Mouse (Mus musculus): ENCODE measurements at regions not wholly inside any gene's neighbourhood (a gene's known extent, or its start where the extent isn't known, plus 50 kb on each side); places are given as distances from the start of the nearest gene placed in this dataset.

GRCm38 (mm10) chr12:118660384-118661213 lies 185.5 kb upstream of the Sp8 start:
- TF ChIP-seq POLR2A (IDR thresholded peaks at IDR 0.05; ENCODE audit: low read depth, low read length), result no peak
- TF ChIP-seq CTCF (IDR thresholded peaks at IDR 0.05; ENCODE audit: extremely low read depth, insufficient read length, insufficient replicate concordance, low read depth, low read length), result no peak
- Histone ChIP-seq H3K4me3 (ENCODE audit: low read depth, low read length) (no peak overlapping the region), H3K36me3 (ENCODE audit: control insufficient read depth, insufficient read depth, low read length) (no peaks in the 10 kb centered on the region), H3K27me3 (ENCODE audit: control insufficient read depth, insufficient read depth, low read length) (no peaks in the 10 kb centered on the region), H3K27ac (ENCODE audit: insufficient read depth, low read depth, low read length) (no peak overlapping the region), H3K4me1 (ENCODE audit: control insufficient read depth, insufficient read depth, insufficient read length, low read length) (no peaks in the 10 kb centered on the region)
- 21% methylated on average over 12 of the region's 12 CpGs for WGBS

GRCm38 (mm10) chr12:118659240-118660120 lies 186.6 kb upstream of the Sp8 start:
- no peak overlapping the region for H3K27ac ChIP-seq (ENCODE audit: insufficient read depth, low read depth, low read length)
- H3K4me3 ChIP-seq (ENCODE audit: low read depth, low read length), result no peak overlapping the region
- H3K36me3 ChIP-seq (ENCODE audit: control insufficient read depth, insufficient read depth, low read length), result no peaks in the 10 kb centered on the region
- no peaks in the 10 kb centered on the region for H3K27me3 ChIP-seq (ENCODE audit: control insufficient read depth, insufficient read depth, low read length)
- no peaks in the 10 kb centered on the region for H3K4me1 ChIP-seq (ENCODE audit: control insufficient read depth, insufficient read depth, insufficient read length, low read length)
- TF ChIP-seq CTCF (IDR thresholded peaks at IDR 0.05; ENCODE audit: extremely low read depth, insufficient read length, insufficient replicate concordance, low read depth, low read length), result no peak
- no peak for TF ChIP-seq POLR2A (IDR thresholded peaks at IDR 0.05; ENCODE audit: low read depth, low read length)
- WGBS, result 72% methylated on average over 14 of the region's 14 CpGs

GRCm38 (mm10) chr12:118650483-118651160 lies 195.5 kb upstream of the Sp8 start:
- Histone ChIP-seq H3K4me3 (ENCODE audit: low read depth, low read length) (no peak overlapping the region), H3K27me3 (ENCODE audit: control insufficient read depth, insufficient read depth, low read length) (no peaks in the 10 kb centered on the region), H3K27ac (ENCODE audit: insufficient read depth, low read depth, low read length) (no peak overlapping the region), H3K4me1 (ENCODE audit: control insufficient read depth, insufficient read depth, insufficient read length, low read length) (no peaks in the 10 kb centered on the region), H3K36me3 (ENCODE audit: control insufficient read depth, insufficient read depth, low read length) (no peaks in the 10 kb centered on the region)
- TF ChIP-seq CTCF (IDR thresholded peaks at IDR 0.05; ENCODE audit: extremely low read depth, insufficient read length, insufficient replicate concordance, low read depth, low read length), result no peak
- no peak for TF ChIP-seq POLR2A (IDR thresholded peaks at IDR 0.05; ENCODE audit: low read depth, low read length)
- 64% methylated on average over 4 of the region's 4 CpGs for WGBS

- H3K4me1 ChIP-seq (ENCODE audit: control insufficient read depth, insufficient read depth, insufficient read length, low read length), result no peaks in the 10 kb centered on the region
- TF ChIP-seq CTCF (IDR thresholded peaks at IDR 0.05; ENCODE audit: extremely low read depth, insufficient read length, insufficient replicate concordance, low read depth, low read length), result no peak
- TF ChIP-seq POLR2A (IDR thresholded peaks at IDR 0.05; ENCODE audit: low read depth, low read length), result no peak
- 87% methylated on average over 3 of the region's 3 CpGs for WGBS
- no peaks in the 10 kb centered on the region for H3K27me3 ChIP-seq (ENCODE audit: control insufficient read depth, insufficient read depth, low read length)
- no peak overlapping the region for H3K4me3 ChIP-seq (ENCODE audit: low read depth, low read length)
- H3K27ac ChIP-seq (ENCODE audit: insufficient read depth, low read depth, low read length), result no peak overlapping the region
- no peaks in the 10 kb centered on the region for H3K36me3 ChIP-seq (ENCODE audit: control insufficient read depth, insufficient read depth, low read length)
Observed at GRCm38 (mm10) chr12:118649323-118649973, 196.7 kb upstream of the Sp8 start.

- Histone ChIP-seq H3K4me1 (ENCODE audit: control insufficient read depth, insufficient read depth, insufficient read length, low read length) (no peaks in the 10 kb centered on the region), H3K36me3 (ENCODE audit: control insufficient read depth, insufficient read depth, low read length) (no peaks in the 10 kb centered on the region), H3K27me3 (ENCODE audit: control insufficient read depth, insufficient read depth, low read length) (no peaks in the 10 kb centered on the region), H3K4me3 (ENCODE audit: low read depth, low read length) (no peak overlapping the region), H3K27ac (ENCODE audit: insufficient read depth, low read depth, low read length) (no peak overlapping the region)
- no peak for TF ChIP-seq POLR2A (IDR thresholded peaks at IDR 0.05; ENCODE audit: low read depth, low read length)
- no peak for TF ChIP-seq CTCF (IDR thresholded peaks at IDR 0.05; ENCODE audit: extremely low read depth, insufficient read length, insufficient replicate concordance, low read depth, low read length)
Observed at GRCm38 (mm10) chr12:118648673-118649072, 197.5 kb upstream of the Sp8 start.

- no peak overlapping the region for H3K27ac ChIP-seq (ENCODE audit: insufficient read depth, low read depth, low read length)
- 80% methylated on average over 12 of the region's 12 CpGs for WGBS
- no peaks in the 10 kb centered on the region for H3K4me1 ChIP-seq (ENCODE audit: control insufficient read depth, insufficient read depth, insufficient read length, low read length)
- no peaks in the 10 kb centered on the region for H3K27me3 ChIP-seq (ENCODE audit: control insufficient read depth, insufficient read depth, low read length)
- TF ChIP-seq POLR2A (IDR thresholded peaks at IDR 0.05; ENCODE audit: low read depth, low read length) (no peak), CTCF (IDR thresholded peaks at IDR 0.05; ENCODE audit: extremely low read depth, insufficient read length, insufficient replicate concordance, low read depth, low read length) (no peak)
- H3K4me3 ChIP-seq (ENCODE audit: low read depth, low read length), result no peak overlapping the region
- no peaks in the 10 kb centered on the region for H3K36me3 ChIP-seq (ENCODE audit: control insufficient read depth, insufficient read depth, low read length)
Observed at GRCm38 (mm10) chr12:118647270-118648042, 198.7 kb upstream of the Sp8 start.
